Mouse (Mus musculus): ENCODE measurements around the gene Ugt2b36. TPM values are rescaled to one million over a fixed set of nuclear protein-coding genes. Genes with fewer than 3 reads are reported as not detected.
"Not testable (repeated sequence)": the region's sequence is repeated elsewhere in the genome, so short reads cannot be mapped to it uniquely, and the experiment has no call there.

The Ugt2b36 gene
- polyA plus RNA-seq (2012; rRNA removed) = not detected in 2 replicates

- no peak for DNase-seq (ENCODE audit: low read depth)
- TF ChIP-seq POLR2A (IDR thresholded peaks at IDR 0.05; ENCODE audit: borderline replicate concordance, extremely low read depth, insufficient read depth, insufficient read length, poor library complexity, severe bottlenecking) (no peak), CTCF (IDR thresholded peaks at IDR 0.05; ENCODE audit: borderline replicate concordance, extremely low read depth, insufficient read depth, insufficient read length) (no peak)
These were observed at the start of gene Ugt2b36 for GRCm38 (mm10) chr5:87092346-87093027. Ugt2b36 (minus strand) TSS chr5:87092555.

- not testable (repeated sequence) for DNase-seq (ENCODE audit: low read depth)
These were observed 47.8 kb upstream of the Ugt2b36 start, which contains the start of gene Ugt2b5 for GRCm38 (mm10) chr5:87140196-87140595. Ugt2b5 (minus strand) TSS chr5:87140318.

GRCm38 (mm10) chr5:87103697-87104096 lies 11.3 kb upstream of the Ugt2b36 start:
- not testable (repeated sequence) for DNase-seq (ENCODE audit: low read depth)

DNA sequence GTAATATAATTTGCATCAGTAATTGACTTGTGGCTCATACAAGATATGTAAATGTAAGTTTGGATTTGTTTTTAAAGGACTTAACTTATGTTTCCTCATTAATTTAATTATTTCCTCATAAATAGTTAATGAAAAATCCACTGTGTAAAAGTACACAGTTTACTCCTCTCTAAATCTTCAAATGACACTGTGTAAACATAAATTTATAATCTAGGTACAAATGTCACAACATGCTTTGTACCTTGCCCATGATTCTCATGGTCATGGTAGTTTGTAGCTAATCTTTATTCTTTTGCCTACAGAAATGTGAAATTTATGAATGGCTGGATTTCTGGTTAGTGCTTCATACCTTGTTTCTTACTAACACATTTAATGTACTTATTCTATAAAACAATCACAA lies 1.2 kb downstream of the Ugt2b36 start:
- DNase-seq (ENCODE audit: low read depth) = no peak
- TF ChIP-seq POLR2A (IDR thresholded peaks at IDR 0.05; ENCODE audit: borderline replicate concordance, extremely low read depth, insufficient read depth, insufficient read length, poor library complexity, severe bottlenecking) (no peak), CTCF (IDR thresholded peaks at IDR 0.05; ENCODE audit: borderline replicate concordance, extremely low read depth, insufficient read depth, insufficient read length) (no peak)

GRCm38 (mm10) chr5:87089264-87089663 lies 3.1 kb downstream of the Ugt2b36 start:
- TF ChIP-seq POLR2A (IDR thresholded peaks at IDR 0.05; ENCODE audit: borderline replicate concordance, extremely low read depth, insufficient read depth, insufficient read length, poor library complexity, severe bottlenecking) = no peak
- no peak for TF ChIP-seq CTCF (IDR thresholded peaks at IDR 0.05; ENCODE audit: borderline replicate concordance, extremely low read depth, insufficient read depth, insufficient read length)
- no peak for DNase-seq (ENCODE audit: low read depth)

DNA sequence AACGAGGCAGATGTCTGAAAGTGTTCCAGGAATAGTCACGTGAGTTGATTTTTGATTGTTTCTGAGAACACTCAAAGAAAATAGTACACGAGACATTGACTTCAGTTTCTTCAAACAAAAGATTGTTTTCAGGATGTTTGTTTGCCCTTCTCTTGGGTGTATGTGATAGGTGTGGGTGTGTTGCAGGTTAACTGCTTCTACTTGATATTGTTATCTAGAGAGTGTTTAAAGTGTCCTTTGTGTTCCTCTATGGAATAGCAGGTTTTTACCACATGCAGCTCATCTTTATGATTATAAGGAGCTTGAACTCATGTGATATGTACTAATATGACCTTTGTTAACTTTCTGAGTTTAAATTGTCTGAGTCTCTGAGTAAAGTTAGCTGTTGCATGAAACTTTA lies 6.1 kb downstream of the Ugt2b36 start:
- DNase-seq (ENCODE audit: low read depth) = no peak
- no peak for TF ChIP-seq POLR2A (IDR thresholded peaks at IDR 0.05; ENCODE audit: borderline replicate concordance, extremely low read depth, insufficient read depth, insufficient read length, poor library complexity, severe bottlenecking)
- TF ChIP-seq CTCF (IDR thresholded peaks at IDR 0.05; ENCODE audit: borderline replicate concordance, extremely low read depth, insufficient read depth, insufficient read length) = no peak

- TF ChIP-seq POLR2A (IDR thresholded peaks at IDR 0.05; ENCODE audit: borderline replicate concordance, extremely low read depth, insufficient read depth, insufficient read length, poor library complexity, severe bottlenecking) = no peak
- TF ChIP-seq CTCF (IDR thresholded peaks at IDR 0.05; ENCODE audit: borderline replicate concordance, extremely low read depth, insufficient read depth, insufficient read length) = no peak
- DNase-seq (ENCODE audit: low read depth) = no peak
These were observed 61.7 kb downstream of the Ugt2b36 start for GRCm38 (mm10) chr5:87030624-87031023.

DNA sequence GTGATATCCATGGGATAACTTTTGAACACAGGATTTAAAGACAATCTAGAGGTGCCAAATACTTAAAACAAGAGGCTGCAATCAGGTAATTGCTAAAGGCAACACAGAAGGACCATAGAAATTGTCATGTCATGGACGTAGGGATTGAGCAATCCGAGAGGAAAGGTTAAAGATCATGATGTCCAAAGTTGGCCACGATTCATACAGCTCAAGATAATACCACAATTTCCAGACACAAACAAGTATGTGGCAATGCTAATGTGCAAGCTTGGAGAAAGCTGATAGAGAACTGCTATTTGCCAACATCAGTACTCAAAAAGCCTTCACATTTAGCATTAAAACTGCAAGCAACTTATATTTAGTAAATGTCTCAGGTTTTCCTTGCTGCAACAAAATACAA lies 65.0 kb downstream of the Ugt2b36 start:
- DNase-seq (ENCODE audit: low read depth) = no peak
- TF ChIP-seq CTCF (IDR thresholded peaks at IDR 0.05; ENCODE audit: borderline replicate concordance, extremely low read depth, insufficient read depth, insufficient read length) = no peak

Other genes starting within 250 kb of the Ugt2b36 start
- 0.03 TPM in 1 of 2 replicates, not detected in the other for gene Ugt2b34, start 185.6 kb downstream of the Ugt2b36 start, polyA plus RNA-seq (2012; rRNA removed)
- gene Ugt2b1, start 166.0 kb downstream of the Ugt2b36 start, polyA plus RNA-seq (2012; rRNA removed) = not detected in 2 replicates
- not detected in 2 replicates for gene Ugt2b35, start 91.7 kb downstream of the Ugt2b36 start, polyA plus RNA-seq (2012; rRNA removed)
- not detected in 2 replicates for gene Ugt2b5, start 47.8 kb upstream of the Ugt2b36 start, polyA plus RNA-seq (2012; rRNA removed)
- not detected in 2 replicates for gene Ugt2b37, start 162.2 kb upstream of the Ugt2b36 start, polyA plus RNA-seq (2012; rRNA removed)
- gene Ugt2a3, start 244.6 kb upstream of the Ugt2b36 start, polyA plus RNA-seq (2012; rRNA removed) = not detected in 2 replicates